Mouse (Mus musculus) ZHBTc4 (cell line): ENCODE measurements at regions not wholly inside any gene's neighbourhood (a gene's known extent, or its start where the extent isn't known, plus 50 kb on each side); places are given as distances from the start of the nearest gene placed in this dataset.
"Not testable (repeated sequence)": the region's sequence is repeated elsewhere in the genome, so short reads cannot be mapped to it uniquely, and the experiment has no call there.

Source experiments
- DNase-seq: peaks from one replicate; pipeline ENCODE4 v3.0.0-alpha.2; 2011; ENCODE audit warnings: low read depth, low spot score

DNA sequence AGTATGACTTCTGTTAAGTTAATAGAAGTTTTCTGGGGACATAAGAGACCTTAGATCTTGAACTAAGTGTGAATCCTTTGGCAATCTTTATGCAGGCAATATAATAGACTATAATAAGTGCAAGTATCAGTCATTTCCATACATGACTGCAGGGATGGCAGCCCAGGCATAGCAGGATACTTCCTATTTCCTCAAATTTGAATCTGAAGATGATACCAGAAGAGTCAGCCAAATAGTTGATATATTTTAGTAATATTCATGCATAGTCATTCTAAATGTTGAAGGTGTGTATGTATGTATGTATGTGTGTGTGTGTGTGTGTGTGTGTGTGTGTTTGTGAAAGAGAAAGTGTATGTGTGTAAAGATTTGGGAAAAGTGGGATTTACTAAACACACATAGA is 64.3 kb downstream of the Prl2c2 start:
- not testable (repeated sequence) for DNase-seq

DNA sequence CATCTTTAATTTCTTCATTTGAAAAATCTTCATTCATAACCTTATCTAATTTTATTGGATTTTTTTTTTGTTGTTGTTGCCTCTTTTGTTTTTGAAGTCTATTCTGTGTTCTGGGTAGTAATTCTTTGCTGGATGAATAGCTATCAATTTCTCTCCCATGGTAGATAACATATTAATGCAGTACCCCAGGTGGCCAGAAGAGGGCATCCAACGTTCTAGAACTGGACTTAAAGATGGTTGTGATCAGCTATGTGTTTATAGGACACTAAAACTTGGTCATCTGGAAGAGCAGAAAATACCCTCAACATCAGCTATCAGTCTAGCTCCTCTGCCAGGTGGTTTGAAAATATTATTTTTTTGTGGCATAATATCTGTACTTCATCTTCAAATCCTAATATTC is 70.1 kb downstream of the Prl2c2 start:
- DNase-seq: peak; percentile 78

DNA sequence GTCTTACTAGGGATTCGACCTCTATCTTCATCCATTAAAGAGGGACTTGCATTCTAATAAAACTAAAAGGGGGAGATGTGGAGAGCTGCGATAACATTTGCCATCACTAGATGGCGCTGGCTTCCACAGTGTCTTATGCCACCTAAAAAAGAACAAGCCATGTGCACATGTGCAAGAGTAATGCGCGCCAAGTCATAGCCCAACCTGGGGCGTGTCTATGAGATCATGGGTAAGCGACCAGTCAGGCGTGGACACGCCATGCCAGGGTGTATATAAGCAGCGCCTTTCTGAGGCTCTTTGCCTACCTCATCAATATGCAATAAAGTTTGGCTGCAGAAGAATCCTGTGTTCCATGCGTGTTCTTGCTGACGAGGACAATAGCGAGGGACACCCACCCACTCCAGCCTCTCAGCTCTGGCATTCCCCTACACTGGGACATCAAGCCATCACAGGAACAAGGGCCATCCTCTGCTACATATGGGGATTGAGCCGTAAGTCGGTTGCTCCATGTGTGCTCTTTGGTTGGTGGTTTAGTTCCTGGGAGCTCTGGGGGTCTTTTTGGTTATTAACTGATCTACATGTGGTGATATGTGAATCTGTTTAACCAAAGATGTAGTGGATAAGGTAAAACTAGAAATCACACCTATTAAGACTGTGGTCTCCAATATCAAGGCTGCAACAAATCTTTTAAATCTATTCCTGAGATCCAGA is 73.1 kb downstream of the Prl2c2 start:
- peak; percentile 88 for DNase-seq

DNA sequence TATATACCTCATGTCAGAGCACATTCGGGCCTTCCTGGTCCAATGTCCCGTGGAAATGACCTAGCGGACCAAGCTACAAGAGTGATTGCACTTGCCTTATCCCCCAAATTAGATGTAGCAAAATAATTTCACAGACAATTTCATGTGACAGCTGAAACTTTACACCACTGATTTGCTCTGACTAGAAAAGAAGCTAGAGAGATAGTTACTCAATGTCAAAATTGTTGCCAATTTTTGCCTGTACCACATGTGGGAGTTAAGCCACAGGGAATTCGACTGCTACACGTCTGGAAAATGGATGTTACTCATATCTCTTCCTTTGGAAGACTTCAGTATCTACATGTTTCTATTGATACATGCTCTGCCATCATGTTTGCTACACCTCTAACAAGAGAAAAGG is 74.6 kb downstream of the Prl2c2 start:
- no peak for DNase-seq

DNA sequence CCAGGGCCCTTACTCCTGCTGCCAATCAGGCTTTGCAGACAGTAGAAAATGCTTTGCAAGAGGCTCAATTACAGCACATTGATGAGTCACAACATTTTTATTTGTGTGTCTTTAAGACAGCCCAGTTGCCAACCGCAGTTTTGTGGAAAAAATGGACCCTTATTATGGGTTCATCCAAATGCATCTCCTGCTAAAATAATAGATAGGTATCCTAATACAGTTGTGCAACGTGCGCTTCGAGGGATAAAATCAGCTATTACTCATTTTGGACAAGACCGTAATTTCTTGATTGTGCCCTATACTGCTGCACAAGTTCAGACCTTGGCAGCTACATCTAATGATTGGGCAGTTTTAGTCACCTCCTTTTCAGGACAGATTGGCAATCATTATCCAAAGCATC is 75.4 kb downstream of the Prl2c2 start:
- no peak for DNase-seq

DNA sequence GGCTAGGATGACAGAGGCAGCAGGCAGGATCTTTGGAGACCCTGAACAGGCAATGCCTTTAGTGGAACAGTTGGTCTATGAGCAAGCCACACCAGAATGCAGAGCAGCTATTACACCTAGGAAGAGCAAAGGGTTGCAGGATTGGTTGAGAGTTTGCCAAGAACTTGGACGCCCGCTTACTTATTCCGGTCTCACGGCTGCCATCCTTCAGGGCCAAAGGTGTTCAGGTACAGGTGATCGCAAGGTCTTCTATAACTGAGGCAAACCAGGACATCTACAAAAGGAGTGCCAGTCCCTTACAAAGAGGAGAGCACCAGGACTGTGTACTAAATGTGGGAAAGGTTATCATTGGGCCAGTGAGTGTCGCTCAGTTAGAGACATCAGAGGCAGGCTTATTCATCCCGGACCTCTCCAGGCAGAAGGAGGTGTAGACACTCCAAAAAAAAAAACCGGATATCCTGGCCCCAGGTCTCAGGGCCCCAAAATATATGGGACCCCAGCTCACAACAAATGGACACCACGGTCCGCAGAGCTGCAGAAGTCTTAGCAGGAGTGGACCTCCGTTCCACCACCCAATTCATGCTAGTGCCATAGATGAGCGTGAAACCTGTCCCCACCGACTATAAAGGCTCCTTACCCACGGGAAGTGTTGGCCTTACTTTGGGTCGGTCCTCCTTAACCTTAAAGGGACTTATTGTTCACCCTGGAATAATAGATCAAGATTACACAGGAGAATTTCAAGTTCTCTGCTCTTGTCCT is 77.4 kb downstream of the Prl2c2 start:
- no peak for DNase-seq

DNA sequence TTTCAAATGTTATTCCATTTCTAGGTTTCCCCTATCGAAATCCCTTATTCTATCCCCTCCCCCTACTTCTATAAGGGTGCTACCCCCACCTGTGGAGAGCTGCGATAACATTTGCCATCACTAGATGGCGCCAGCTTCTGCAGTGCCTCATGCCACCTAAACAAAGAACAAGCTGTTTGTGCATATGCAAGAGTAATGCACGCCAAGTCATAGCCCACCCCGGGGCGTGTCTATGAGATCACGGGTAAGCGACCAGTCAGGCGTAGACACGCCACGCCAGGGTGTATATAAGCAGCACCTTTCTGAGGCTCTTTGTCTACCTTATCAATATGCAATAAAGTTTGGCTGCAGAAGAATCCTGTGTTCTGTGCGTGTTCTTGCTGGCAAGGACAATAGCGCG is 79.6 kb downstream of the Prl2c2 start:
- DNase-seq: peak; percentile 81

DNA sequence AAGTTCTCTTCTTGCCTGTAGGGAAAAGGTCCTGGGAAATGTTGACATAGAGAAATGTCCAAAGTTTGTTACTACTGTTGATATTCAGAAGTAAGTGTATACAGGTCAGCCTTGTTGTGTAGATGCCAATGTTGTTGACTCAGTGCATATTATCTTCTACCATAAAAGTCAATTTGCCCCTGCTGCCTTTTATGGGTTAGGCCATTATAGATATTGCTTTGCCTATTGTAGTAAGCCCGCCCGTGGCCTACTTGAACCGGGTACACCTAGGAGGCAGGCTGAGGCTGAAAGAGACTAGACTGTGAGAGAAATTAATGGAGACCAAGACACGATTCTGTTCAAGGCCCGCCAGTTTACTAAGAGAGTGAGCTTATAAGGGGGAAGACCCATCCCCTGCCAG is 92.3 kb downstream of the Prl2c2 start:
- DNase-seq: peak; percentile 57

DNA sequence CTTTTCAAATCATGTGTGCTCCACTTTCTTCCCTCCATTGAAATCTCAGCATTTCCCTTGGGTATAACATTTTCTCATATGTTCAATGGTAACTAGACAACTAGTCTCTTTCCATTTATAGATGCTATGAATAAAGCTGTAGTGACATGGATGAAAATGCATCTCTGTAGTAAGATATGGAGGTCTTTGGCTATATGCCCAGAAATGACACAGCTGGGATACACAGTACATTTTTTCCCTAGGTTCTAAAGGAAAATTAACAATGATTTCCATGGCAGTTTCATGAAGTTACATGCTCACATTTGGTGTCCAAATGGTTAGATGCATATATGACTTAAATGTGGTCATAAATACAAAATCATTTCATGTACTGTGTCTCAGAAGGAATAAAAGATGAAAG is 99.0 kb downstream of the Prl2c2 start:
- no peak for DNase-seq

DNA sequence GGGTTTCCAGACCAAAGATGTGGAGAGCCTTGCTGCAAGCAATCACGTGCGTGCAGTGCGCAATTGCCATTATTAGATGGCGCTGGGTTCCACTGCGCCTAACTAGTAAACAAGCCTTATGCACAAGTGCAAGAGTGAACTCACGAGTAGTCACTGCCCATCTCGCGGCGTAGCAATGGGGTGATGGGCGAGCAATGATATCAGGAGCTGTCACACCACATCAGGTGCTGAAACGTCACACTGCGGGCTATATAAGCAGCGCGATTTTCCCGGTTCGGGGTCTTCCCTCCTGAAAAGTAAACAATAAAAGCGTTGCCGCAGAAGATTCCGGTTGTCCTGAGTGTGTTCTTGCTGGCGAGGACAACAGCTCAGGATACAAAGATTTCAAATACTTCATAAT is 89.8 kb upstream of the Prl2c3 start:
- peak; percentile 79 for DNase-seq

DNA sequence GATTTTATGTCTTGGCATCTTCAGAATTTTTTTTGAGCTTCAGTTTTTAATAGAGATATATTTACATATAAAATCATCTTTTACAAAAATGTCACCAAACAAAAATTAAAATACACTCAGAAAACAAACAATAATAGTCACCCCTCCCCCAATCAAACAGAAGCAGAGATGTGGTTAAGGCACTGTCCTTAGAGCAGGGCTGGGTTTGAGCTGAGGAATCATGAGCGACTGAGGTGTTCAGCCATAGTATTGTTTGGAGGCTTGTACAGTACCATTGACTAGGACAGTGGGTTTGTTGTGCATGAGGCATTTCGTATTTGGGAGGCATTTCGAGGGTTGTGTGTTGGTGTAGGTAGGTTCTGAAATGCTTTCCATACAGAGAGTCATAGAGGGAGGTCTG is 79.6 kb upstream of the Prl2c3 start:
- DNase-seq: not testable (repeated sequence)

DNA sequence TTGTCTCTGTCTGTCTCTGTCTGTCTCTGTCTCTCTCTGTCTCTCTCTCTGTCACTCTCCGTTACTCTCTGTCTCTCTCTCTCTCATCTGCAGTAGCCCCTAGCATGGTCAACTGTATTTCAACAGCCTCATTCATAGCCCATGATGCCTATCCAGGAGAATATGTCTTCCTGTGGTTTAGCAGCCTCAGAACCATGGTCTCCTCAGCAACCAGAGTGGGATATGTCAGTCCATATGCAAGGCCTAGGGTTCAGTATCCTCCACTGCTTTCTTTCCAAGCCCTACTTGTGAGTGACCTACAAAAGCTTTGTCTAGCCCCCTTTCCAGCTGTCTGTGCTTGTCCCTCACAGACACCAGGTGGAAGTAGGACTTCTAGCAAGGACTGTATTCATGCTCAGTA is 65.1 kb upstream of the Prl2c3 start:
- not testable (repeated sequence) for DNase-seq

DNA sequence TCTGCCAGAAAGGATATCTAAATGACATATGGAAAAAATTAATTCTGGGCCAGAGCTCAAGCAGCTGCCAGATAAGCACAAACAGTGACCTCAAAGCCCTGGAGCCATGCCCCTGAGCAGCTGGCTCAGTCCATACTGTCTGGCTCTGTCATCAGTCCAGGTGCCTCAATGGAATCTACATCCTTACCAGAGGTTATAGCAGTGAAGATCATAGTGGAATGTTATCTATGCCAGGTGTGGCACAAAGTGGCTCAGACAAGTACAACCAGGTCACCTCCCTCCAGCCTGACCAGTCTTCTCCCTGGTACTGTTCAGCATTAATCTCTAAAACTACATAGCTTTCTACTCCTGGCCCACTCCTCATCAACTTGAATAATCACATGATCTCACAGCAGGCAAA is 64.4 kb upstream of the Prl2c3 start:
- DNase-seq: no peak

DNA sequence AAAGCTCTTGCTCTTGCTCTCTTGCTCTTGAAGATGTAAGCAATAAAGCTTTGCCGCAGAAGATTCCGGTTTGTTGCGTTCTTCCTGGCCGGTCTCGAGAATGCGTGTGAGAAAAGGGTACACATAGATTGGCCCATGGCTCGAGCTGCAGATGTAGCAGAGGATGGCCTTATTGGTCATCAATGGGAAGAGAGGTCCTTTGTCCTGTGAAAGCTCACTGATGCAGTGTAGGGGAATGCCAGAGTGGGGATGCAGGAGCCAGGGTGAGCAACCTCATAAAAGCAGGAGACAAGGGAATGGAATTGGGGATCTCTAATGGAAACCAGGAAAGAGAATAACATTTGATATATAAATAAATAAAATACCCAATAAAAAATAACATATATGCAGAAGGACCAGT is 63.7 kb upstream of the Prl2c3 start:
- DNase-seq: not testable (repeated sequence)

DNA sequence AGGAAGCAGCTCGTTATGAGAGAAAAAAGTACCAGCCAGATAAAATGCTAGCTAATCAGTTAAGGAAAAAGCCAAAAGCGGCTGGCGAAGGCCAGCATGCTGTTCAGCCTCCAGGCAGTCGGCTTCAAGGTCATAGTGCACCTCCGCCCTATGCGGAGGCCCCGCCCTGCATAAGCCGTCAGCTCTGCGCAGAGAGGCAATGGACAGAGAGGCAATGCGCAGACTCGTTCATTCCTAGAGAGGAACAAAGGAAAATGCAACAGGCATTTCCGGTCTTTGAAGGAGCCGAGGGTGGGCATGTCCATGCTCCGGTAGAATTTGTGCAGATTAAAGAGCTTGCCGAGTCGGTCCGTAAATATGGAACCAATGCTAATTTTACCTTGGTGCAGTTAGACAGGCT is 61.1 kb upstream of the Prl2c3 start:
- DNase-seq: not testable (repeated sequence)

DNA sequence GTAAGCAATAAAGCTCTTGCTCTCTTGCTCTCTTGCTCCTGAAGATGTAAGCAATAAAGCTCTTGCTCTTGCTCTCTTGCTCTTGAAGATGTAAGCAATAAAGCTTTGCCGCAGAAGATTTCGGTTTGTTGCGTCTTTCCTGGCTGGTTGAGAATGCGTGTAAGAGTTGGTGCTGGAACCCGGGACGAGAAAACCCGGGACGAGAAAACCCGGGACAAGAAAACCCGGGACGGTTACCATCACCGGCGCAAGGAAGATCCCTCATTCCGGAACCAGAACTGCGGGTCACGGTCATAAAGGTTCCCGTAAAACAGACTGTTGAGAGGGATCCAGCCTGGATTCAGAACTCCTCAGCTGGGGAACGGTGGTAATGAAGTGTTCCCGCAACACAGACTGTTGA is 60.1 kb upstream of the Prl2c3 start:
- DNase-seq: not testable (repeated sequence)
